Mouse (Mus musculus) retina, embryonic 14.5 days (tissue): ENCODE results near the gene Lrrc20.
A peak's percentile ranks its signal among the peaks of the same experiment; 100 is the strongest.

Source experiments
- DNase-seq: peaks from one replicate; pipeline ENCODE4 v3.0.0-alpha.2; 2015; ENCODE audit warnings: low spot score

Lrrc20 gene

GRCm38 (mm10) chr10:61474344-61474743, 1.3 kb upstream of the Lrrc20 start:
- no peak for DNase-seq

DNA sequence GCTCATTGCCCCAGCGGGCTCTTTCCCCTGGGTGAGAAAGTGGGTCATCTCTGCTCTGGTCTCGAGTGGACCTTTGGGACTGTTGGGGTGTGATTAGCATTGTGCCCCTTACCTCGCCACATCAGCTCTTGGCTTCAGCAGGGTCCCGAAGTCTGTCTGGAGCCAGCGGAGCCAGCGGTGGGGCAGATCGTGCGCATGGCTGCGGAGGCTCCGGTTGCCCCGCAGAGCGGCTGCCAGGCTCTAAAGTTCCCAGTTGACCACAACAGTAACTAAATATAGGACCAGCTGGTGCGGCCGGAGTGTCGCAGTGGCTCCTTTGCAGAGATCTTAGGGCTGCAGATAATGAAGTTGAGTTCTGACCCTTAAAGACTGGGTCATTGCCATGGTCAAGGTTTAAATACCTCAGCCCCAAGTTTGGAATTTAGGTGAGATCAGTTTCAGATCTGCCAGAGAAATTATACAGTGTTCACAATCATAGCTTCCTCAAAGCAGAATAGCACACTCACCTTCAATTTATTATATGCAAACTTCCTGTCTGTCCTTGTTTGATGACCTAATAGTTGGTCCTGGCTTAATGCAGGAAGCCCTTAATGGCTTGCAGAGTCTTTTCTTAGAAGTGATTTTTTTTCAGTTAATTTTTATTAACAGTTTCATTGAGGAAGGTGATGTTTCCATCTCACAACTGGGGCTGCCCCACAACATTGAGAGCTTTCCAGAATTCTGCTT, 1.0 kb downstream of the Lrrc20 start:
- peak; percentile 43 for DNase-seq

DNA sequence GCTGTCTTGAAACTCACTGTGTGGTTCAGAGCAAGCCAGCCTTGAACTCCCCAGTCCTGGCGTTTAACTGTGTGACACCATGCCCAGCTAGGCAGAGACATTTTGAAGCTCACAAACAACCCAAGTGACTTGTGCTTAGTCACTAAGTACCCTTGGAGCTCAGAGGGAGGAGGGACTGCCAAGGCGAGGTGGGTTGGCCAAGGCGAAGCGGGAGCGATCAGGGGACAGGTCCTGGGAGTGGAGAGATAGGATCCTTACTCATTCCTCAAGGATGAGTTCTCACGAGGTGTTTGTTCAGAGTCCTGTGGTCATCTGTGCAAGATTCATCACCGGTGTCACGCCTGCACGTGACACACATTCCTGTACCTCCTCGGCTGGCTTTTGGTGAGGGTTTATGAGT, 3.9 kb downstream of the Lrrc20 start:
- no peak for DNase-seq

DNA sequence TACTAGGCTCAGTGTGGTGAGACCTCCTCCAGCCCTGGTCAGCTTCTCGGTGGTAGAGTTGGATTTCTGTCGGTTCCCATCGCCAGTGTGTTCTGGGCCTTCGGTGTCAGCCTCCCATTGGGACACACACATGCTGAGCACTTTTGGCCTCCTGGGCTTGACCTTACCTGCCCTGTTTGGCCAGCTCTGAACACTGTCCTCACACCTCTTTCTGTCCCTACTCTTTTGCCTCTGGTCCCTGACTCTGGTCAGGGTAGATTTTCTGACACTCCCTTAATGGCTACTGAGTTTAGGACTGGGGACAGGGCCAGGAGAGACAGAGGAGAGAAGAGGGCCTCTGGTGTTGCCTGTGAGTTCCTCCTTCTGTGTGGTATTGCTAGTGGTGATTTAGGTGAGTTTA, 4.3 kb downstream of the Lrrc20 start:
- no peak for DNase-seq

DNA sequence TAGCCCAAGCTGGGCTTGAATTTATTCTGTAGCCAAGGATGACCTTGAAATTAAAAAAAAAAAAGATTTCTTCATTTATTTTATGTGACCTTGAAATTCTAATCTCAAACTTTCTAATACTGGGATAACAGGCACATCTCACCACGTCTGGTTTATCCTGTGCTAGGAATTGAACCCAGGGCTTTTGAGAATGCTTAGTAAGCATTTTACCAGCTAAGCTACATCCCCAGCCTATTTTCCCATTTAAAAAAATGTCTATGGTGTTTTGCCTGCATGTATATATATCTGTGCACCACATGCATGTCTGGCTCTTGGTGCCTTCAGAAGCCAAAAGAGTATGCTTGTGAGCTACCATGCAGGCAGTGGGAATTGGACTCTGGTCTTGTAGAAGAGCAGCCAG, 4.9 kb downstream of the Lrrc20 start:
- DNase-seq, result no peak

DNA sequence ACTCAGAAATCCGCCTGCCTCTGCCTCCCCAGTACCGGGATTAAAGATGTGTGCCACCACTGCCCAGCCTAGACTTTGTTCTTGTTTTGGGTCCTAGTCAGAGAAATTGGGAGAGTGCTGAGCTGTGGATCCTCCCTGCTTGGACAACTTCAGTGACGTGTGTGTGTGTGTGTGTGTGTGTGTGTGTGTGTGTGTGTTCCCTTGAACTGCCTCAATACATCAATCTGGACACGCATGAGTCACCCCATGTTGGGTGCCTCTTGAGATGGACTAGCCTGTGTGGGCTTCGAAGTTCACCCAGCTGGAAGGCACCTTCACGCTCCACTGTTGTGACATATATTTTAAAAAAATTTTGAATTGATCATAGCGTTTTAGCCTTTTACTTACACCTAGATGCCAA, 7.2 kb downstream of the Lrrc20 start:
- no peak for DNase-seq

DNA sequence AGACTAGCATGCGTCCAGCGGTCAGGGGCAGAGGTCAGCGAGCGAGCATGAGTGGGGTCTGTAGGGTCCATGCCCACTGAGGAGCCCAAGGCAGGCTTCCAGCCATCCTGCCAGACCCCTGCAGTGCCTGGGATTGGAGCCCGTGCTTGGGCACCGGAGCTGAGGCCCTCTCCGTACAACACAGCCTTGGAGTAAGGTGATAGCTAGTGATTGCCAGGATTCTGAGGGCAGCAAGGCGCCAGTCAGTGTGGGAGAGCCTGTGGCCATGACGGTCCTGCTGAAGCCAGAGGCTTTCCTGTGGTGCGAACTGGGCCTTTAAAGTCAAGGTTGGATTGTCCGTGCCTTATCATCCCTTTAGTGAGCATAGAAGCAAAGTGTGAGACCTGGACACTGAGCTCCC, 9.2 kb downstream of the Lrrc20 start:
- DNase-seq, result no peak

DNA sequence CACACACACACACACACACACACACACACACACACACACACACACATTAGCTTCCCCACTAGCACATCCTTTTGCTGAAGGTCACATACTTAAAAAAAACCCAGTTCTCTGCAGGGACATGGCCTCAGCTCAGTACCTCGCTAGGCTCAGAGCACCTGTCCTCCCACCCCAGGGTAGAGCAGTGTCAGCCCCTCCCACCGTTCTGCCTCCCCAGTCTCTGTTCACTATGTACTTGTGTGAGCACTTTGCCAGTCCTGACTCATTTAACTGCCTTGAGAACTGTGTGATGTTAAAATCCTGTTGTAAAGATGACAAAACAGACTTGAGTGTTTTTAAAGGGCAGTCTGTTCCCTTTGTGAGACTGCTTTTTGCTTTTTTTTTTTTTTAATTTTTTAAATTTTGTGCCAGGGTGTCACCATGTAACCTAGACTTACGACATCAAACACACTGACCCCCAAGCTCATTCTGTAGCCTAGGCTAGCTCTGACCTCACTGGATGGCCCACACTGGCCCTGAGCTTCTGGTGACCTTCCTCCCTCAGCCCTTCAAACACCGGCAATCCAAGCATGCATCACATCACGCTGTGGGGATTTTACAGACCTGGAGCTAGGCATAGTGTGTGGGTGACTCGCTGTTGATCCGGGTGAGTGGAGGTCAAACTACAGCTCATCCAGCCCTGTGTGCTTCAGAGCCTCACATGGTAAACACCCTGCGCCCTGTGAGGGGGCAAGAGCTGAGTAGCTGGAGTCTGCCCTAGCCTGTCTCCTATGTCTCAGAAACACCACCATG, 11.1 kb downstream of the Lrrc20 start:
- DNase-seq, result no peak

GRCm38 (mm10) chr10:61488522-61489110, 13.0 kb downstream of the Lrrc20 start:
- DNase-seq, result no peak

DNA sequence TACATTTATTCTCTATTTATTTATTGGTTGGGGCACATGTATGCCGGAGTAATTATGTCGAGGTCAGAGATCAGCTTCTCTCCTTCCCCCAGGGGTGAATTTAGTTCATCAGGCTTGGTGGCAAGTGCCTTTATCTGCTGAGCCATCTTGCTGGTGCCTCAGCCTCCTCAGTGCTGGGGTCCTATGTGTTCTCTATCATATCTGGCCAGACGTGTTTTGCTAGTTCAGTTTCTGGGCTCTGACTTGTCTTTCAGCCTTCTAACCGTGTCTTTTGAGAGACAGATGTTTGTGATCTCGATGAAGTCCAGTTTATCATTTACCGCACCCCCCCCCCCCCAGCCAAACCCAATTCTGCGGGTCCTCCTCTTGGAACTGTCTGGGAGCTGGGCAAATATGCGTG, 16.0 kb downstream of the Lrrc20 start:
- DNase-seq, result no peak

DNA sequence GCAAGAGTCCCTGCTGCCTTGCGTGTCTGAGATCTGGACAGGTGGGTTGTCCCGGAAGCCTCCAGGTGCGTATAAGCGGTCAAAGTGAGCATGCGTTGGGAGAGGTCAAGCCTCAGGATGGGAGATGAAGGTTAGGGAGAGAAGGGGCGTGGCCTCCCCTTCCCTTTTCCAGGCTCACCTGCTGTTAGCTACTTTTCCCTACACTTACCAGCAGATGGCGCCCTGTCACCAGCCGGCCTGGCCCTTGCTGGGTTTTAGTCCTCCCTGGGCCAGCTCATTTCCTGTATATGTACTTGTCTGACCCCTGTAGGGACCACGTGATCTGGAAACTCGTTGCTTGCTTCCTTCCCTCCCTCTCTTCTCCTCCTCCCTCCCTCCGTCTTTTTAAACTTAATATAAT, 16.4 kb downstream of the Lrrc20 start:
- peak; percentile 86 for DNase-seq

GRCm38 (mm10) chr10:61495461-61495860, 19.9 kb downstream of the Lrrc20 start:
- peak; percentile 29 for DNase-seq

- peak; percentile 35 for DNase-seq
Observed at GRCm38 (mm10) chr10:61496231-61496630, 20.6 kb downstream of the Lrrc20 start.

DNA sequence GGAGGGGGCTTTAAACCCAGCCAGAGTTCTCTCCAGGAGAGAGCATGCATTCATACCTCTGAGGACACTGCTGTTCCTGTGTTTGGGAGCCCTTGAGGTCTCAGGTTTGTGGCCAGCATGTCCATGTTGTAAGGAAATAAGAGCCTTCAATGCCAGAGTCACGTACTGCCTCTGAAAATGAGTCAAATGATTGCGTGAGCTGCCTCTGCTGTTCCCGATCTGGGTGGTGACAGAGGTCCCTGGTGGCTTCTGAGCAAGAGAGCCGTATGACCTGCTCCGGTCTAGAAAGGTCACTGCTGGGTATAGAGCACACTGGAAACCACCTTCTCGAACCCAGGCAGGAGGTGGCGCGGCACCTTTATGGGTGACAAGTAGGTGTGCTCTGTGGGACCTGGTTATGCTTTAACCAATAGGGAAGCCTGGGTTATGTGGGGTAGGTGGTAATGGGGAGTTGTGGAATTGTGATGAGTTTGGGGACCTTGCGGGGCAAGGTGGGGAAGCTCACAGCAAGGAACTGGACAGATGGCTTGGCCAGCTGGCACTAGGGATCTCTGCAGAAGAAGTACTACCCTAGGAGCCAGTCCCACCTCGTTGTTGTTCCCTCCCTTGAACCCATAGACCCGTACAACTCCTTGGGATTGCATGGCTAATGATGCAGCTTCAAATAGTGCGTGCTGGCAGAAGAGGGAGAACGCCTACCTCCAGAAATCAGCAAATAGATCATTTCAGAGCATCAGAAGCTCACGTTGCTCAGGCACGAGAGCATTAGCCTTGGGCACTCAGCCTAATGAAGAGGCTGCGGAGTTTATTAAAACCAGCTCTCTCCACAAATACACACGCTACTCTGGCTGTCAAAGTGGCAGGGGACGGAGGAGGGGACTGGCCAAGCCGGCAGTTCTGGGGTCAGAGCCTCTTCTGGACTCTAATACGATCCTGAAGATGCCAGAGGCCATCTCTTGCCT, 24.2 kb downstream of the Lrrc20 start:
- DNase-seq, result no peak

DNA sequence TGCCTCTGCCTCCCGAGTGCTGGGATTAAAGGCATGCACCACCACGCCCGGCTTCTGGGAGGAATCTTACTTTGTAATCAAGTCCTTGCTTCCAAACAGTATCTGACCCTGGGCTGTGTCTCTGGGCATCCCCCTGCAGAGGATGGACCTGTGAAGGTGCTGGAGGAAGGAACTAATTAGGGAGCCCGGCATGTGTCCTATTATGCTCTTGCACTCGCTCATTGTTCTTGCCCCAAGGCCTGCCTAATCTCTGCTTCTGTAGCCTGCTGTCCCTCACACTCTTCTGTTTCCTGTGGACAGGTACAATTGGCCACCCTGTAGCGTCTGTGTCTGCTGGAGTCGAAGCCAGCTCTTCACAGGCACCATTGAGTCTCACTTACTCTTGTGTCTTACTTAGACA, 25.2 kb downstream of the Lrrc20 start:
- no peak for DNase-seq

GRCm38 (mm10) chr10:61504073-61504472, 28.5 kb downstream of the Lrrc20 start:
- no peak for DNase-seq

- no peak for DNase-seq
Observed at GRCm38 (mm10) chr10:61506381-61507200, 31.0 kb downstream of the Lrrc20 start.

DNA sequence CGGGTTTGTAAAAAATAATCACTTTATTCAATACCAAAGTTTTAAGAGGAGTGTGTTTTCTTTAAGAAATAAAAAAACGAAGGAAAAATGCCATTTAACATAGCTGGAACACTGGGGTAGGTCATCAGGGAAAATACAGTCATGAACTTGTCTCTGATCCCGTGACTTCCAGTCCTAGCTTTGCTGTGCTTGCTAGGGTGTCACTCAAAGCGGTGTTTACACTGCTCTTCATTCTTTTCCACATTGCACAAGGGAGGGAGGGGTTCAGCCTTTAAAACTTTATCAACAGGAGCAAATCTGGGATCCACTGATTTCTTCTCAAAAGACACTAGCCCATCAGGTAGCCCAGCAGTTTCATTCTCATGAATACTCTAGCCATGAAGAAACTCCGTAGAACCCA, 34.3 kb downstream of the Lrrc20 start:
- no peak for DNase-seq

DNA sequence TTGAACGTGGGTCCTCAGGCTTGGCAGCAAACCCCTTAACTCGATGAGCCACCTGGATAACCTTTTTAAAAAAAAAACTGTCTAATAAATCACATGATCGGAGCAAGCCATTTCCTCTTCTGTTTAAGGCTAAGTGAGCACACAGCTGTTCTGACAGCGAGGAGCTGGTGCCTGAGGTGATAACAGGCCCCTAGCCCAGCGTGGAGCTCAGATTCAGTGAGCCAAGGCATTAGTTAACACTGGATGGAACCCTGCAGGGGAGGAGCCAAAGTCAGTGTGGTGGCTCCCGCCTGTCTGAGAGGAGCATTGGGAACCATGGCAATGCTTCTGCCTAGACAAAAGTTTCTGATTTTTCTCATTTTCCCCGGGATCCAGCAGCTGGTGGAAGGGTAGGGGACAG, 35.2 kb downstream of the Lrrc20 start:
- no peak for DNase-seq

DNA sequence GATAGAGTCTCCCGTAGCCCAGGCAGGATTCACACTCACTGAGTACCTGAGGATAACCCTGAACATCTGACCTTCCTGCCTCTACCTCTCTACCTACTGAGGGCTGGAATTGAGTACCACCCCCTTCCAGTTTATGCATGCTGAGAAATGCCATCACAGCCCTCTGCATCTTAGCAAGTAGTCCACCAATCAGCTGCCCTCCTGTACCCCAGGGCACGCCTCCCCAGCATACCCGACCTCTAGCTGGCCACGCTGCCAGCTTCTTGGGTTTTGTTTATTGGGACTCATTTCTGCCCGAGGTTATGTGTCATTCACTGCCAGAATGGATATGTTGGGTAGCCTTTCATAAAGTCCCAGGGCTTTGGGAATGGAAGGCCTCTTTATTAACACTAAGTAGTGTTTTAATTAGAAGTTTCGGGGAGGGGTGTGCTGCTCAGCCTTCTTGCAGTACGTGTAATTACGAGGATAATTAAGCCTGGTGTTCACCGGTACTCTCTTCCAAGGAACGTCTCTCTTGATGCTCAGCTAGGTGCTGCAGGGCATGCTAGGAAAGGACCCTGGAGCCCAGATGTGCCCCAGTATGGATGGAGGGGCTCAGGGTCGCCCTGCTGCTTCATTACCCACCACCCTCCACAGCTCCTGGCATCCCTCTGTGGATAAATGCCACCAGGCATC, 36.8 kb downstream of the Lrrc20 start:
- no peak for DNase-seq

- no peak for DNase-seq
Observed at GRCm38 (mm10) chr10:61516866-61517265, 41.3 kb downstream of the Lrrc20 start.
